Comparison of ENCODE assay signal across 24 mouse cellular contexts in the genomic region with DNA sequence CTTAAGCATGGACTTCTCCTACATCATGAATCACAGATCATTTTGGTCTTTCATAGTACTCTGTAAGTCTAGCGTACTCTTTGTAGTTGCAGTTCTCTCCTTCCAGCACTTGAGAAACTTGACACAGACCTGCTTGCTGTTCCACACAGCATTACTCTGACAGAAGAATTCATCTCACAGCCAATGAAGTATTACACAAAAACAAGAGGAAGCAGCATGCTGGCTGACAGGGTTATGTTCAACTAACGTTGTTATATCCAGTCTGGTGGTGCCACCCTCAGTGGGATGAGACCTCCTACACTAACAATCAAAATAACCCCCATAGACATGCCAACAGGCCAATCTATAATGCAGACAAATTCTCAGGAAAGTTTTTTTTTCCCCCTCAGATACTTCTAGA.
DNase-seq lines count a peak whose midpoint lies in the region; ATAC-seq and TF ChIP-seq lines count a peak whose summit lies in the region.
"Had no signal": no experiment of that assay in that cellular context is flagged by ENCODE, and none has a peak within 500 bp of the region (broad histone marks: within the 10 kb centered on the region; RNA-seq: fewer than 3 reads in every experiment).

No protein-coding gene starts in this region.

- no peak overlapping the region for H3K9ac ChIP-seq in lung, embryonic 14.5 days
- no peak overlapping the region for H3K9ac ChIP-seq in lung, embryonic 16.5 days (ENCODE audit: low read length)
- H3K9ac ChIP-seq: embryonic facial prominence, embryonic 13.5 days; embryonic facial prominence, embryonic 15.5 days; forebrain, embryonic 12.5 days had no signal

- no peak overlapping the region for H3K4me2 ChIP-seq in lung, embryonic 14.5 days
- no peak overlapping the region for H3K4me2 ChIP-seq in lung, embryonic 16.5 days (ENCODE audit: low read depth, low read length)
- H3K4me2 ChIP-seq: embryonic facial prominence, embryonic 13.5 days; embryonic facial prominence, embryonic 15.5 days; forebrain, embryonic 12.5 days had no signal

- no peak overlapping the region for H3K4me3 ChIP-seq in lung, embryonic 14.5 days (ENCODE audit: low read depth, low read length)
- H3K4me3 ChIP-seq in lung, embryonic 16.5 days (ENCODE audit: low read length), result no peak overlapping the region
- H3K4me3 ChIP-seq: embryonic facial prominence, embryonic 13.5 days; embryonic facial prominence, embryonic 15.5 days; erythroblast, embryonic 14.5 days; forebrain, embryonic 10.5 days; forebrain, embryonic 12.5 days had no signal

- no peak for TF ChIP-seq CTCF in lung, embryonic 14.5 days (IDR thresholded peaks at IDR 0.05; ENCODE audit: low read depth)

- no peaks in the 10 kb centered on the region for H3K36me3 ChIP-seq in lung, embryonic 14.5 days (ENCODE audit: insufficient read depth)
- no peaks in the 10 kb centered on the region for H3K36me3 ChIP-seq in lung, embryonic 16.5 days (ENCODE audit: control insufficient read depth, insufficient read depth, low read length)
- H3K36me3 ChIP-seq: embryonic facial prominence, embryonic 13.5 days; embryonic facial prominence, embryonic 15.5 days; forebrain, embryonic 10.5 days; forebrain, embryonic 12.5 days had no signal

- ATAC-seq in lung, embryonic 14.5 days (ENCODE audit: insufficient read depth), result peak; percentile 44; the same call in 1 of the 2 replicates
- peak; percentile 76 for ATAC-seq in lung, embryonic 16.5 days (ENCODE audit: low read depth)
- ATAC-seq: forebrain, embryonic 14.5 days had no signal

- H3K27me3 ChIP-seq in lung, embryonic 14.5 days (ENCODE audit: insufficient read depth, low read length), result no peaks in the 10 kb centered on the region
- no peaks in the 10 kb centered on the region for H3K27me3 ChIP-seq in lung, embryonic 16.5 days (ENCODE audit: control insufficient read depth, insufficient read depth, low read depth, low read length)
- H3K27me3 ChIP-seq: embryonic facial prominence, embryonic 13.5 days; embryonic facial prominence, embryonic 15.5 days; forebrain, embryonic 12.5 days had no signal

- peak; percentile 20 for DNase-seq in lung, embryonic 14.5 days
- DNase-seq in lung, postnatal 4 days, result no peak
- DNase-seq in lung, postnatal 14 days, result no peak
- DNase-seq in lung, postnatal 10 days, result peak; percentile 16
- DNase-seq in lung, postnatal 25 days (ENCODE audit: low spot score), result peak; percentile 5
- DNase-seq in layer of hippocampus, adult 9-11 months, result no peak
- DNase-seq in thymus, postnatal 14 days, result no peak
- DNase-seq: adrenal gland, adult 2 months; adrenal gland, postnatal 10 days; adrenal gland, postnatal 25 days; cerebellum, adult 11 months; cerebellum, adult 18-20 months; cerebellum, adult 8-10 months; cerebellum, adult 9-11 months; cerebellum, postnatal 14 days; cerebellum, postnatal 36 days; embryo, embryonic 11 days had no signal

- no peak overlapping the region for H3K27ac ChIP-seq in lung, embryonic 14.5 days (ENCODE audit: low read depth)
- H3K27ac ChIP-seq in lung, embryonic 16.5 days (ENCODE audit: low read length), result no peak overlapping the region
- H3K27ac ChIP-seq: embryonic facial prominence, embryonic 13.5 days; embryonic facial prominence, embryonic 15.5 days; forebrain, embryonic 10.5 days; forebrain, embryonic 12.5 days had no signal

- H3K4me1 ChIP-seq in lung, embryonic 14.5 days (ENCODE audit: insufficient read depth), result no peaks in the 10 kb centered on the region
- no peaks in the 10 kb centered on the region for H3K4me1 ChIP-seq in lung, embryonic 16.5 days (replicated peaks; ENCODE audit: control insufficient read depth, insufficient read depth, low read length)
- H3K4me1 ChIP-seq: embryonic facial prominence, embryonic 13.5 days; embryonic facial prominence, embryonic 15.5 days; forebrain, embryonic 10.5 days; forebrain, embryonic 12.5 days had no signal

- no peaks in the 10 kb centered on the region for H3K9me3 ChIP-seq in lung, embryonic 14.5 days (ENCODE audit: low read depth, low read length)
- H3K9me3 ChIP-seq in lung, embryonic 16.5 days (ENCODE audit: control insufficient read depth, low read length), result no peaks in the 10 kb centered on the region
- H3K9me3 ChIP-seq: embryonic facial prominence, embryonic 13.5 days; embryonic facial prominence, embryonic 15.5 days; forebrain, embryonic 10.5 days; forebrain, embryonic 12.5 days had no signal

- WGBS in lung, embryonic 14.5 days, result 48% methylated on average over 2 of the region's 2 CpGs
- WGBS in lung, embryonic 16.5 days, result 54% methylated on average over 2 of the region's 2 CpGs

Comparison
In these comparisons a context has a peak if more than half of its experiments do, and no peak if none do; other contexts are left out.
1. DNase-seq: peak in lung, embryonic 14.5 days (single experiment), lung, postnatal 10 days (single experiment) and lung, postnatal 25 days (single experiment); none in lung, postnatal 4 days (0 of 2), lung, postnatal 14 days (single experiment), layer of hippocampus, adult 9-11 months (single experiment) and thymus, postnatal 14 days (single experiment).